Mouse (Mus musculus) layer of hippocampus, adult 9-11 months (tissue): ENCODE measurements around the gene Mkks.

ENCODE experiments used
- DNase-seq: peaks from one replicate; pipeline ENCODE4 v3.0.0; 2022

The Mkks gene

DNA sequence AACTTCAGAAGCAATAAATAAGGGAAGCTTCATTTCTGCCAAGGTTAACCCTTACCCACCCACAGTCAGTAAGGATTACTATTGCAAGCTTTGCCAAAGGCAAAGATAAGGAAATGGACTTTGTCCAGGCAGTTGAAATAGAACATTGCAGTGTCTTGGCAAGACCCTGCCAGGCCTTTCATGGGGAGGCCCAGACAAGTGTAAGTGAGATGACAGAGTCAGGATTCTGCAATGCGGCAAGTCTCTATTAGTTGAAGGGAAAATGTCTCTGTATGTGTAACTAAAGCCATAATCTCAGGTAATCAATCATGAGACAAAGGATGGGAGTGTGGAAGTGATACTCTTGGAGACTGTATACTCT lies 56.5 kb downstream of the Mkks start:
- DNase-seq, result no peak

DNA sequence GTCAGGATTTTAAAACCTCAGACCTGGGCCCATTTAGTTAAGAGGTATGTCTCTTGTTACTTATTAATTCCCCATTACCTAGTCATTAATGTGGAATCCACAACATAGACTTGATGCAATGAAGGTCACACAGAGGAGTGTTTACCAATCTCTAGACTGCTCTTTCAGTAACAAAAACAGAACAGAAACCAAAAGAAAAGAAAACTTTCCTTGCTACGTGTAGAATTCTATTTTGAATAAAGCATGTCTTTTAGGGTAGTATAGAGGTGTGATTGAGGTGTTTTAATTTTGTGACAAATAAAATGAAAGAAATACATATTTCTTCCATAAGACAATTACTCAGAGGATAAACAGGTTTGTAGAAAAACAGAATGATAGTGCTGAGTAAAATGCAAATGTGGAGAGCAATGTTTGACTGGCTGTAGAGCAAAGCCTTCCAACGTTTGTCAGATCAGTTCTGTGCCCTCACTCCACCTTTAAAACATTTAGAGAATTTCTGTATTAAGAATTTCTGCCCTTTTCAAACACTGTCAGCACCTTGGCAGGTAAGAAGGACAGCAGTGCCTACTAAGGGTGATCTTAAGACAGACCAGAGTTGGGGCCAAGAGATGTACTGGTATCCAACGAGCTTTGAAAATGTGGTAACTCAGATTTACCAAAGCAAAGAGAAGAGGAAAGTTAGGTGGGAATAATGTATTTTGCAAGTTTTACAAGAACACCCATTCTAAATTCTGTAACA lies 57.0 kb downstream of the Mkks start:
- DNase-seq, result no peak

DNA sequence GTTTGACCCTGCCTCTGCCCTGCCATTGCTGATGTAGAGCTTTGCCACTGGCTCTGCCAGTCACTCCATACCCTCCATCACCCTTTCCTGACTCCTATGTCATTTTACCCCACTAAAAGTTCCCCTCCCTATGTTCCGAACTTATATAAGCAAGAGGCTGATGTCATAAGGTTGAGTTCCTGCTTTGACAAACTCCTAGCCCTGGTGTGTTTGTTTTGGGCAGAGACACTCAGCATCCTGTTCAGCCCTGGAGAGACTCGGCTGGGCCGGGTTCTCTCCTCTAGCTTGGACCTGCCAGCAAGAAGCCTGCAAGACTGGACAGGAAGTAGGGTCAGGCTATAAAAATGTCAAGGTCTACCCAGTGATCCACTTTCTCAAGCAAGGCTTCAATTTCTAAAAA lies 58.3 kb downstream of the Mkks start:
- DNase-seq, result no peak

DNA sequence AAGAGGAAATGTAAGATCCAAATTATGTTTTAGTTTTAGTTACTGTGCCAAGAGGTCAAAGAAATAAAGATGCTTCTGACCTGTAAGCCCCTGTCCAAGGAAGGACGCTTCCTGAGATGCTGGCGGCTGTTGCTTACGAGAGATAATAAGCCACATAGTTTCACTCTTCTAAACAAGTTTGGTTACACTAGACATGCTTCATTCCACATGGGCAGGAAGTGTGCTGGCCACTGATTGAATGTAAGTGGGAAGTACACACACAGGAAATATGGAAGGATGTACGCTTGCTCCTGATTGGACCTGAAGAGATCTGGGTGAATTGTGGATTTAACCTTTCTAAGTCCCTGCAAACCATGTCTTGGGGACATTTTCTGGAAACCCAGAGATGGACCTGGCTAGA lies 63.6 kb downstream of the Mkks start:
- no peak for DNase-seq
